Mouse (Mus musculus): ENCODE measurements at regions not wholly inside any gene's neighbourhood (a gene's known extent, or its start where the extent isn't known, plus 50 kb on each side); places are given as distances from the start of the nearest gene placed in this dataset.

GRCm38 (mm10) chr8:92540636-92541035 lies 133.5 kb upstream of the Irx6 start:
- ATAC-seq (ENCODE audit: low read depth) = no peak
- 75% methylated on average over 2 of the region's 2 CpGs for WGBS
- H3K9me3 ChIP-seq = no peaks in the 10 kb centered on the region

GRCm38 (mm10) chr8:92545347-92546059 lies 128.6 kb upstream of the Irx6 start:
- peak; percentile 93 for ATAC-seq (ENCODE audit: low read depth)
- Histone ChIP-seq H3K9me3 (no peaks in the 10 kb centered on the region), H3K4me2 (peak overlapping the region; percentile 21; the same call in 1 of the 2 replicates), H3K36me3 (no peaks in the 10 kb centered on the region), H3K9ac (no peak overlapping the region), H3K4me3 (no peak overlapping the region), H3K27me3 (0 out of 2 replicates have a peak, but pooled peaks cover 3% of the 10 kb centered on the region), H3K4me1 (replicated peaks) (peaks cover 17% of the 10 kb centered on the region), H3K27ac (replicated peaks) (peak overlapping the region; percentile 69)
- WGBS = 20% methylated on average over 17 of the region's 17 CpGs

More at GRCm38 (mm10) chr8:92540636-92541035, 133.5 kb upstream of the Irx6 start:
- Histone ChIP-seq H3K4me1 (replicated peaks) (peaks cover 6% of the 10 kb centered on the region), H3K9ac (no peak overlapping the region), H3K4me3 (no peak overlapping the region), H3K4me2 (no peak overlapping the region), H3K27me3 (0 out of 2 replicates have a peak, but pooled peaks cover 7% of the 10 kb centered on the region), H3K36me3 (no peaks in the 10 kb centered on the region), H3K27ac (replicated peaks) (no peak overlapping the region)

- no peak; the same call in 1 of the 2 replicates for ATAC-seq (ENCODE audit: low read depth)
- 42% methylated on average over 12 of the region's 12 CpGs for WGBS
- Histone ChIP-seq H3K4me3 (no peak overlapping the region), H3K27me3 (no peaks in the 10 kb centered on the region), H3K9ac (no peak overlapping the region), H3K4me1 (replicated peaks) (peaks cover 13% of the 10 kb centered on the region), H3K9me3 (no peaks in the 10 kb centered on the region), H3K36me3 (no peaks in the 10 kb centered on the region), H3K27ac (replicated peaks) (peak overlapping the region; percentile 54), H3K4me2 (no peak overlapping the region)
These were observed 118.9 kb upstream of the Irx6 start for GRCm38 (mm10) chr8:92555140-92555539.

- H3K9me3 ChIP-seq = no peaks in the 10 kb centered on the region
- H3K27me3 ChIP-seq = peaks cover 3% of the 10 kb centered on the region; the same call in 1 of the 2 replicates
- no peak overlapping the region for H3K9ac ChIP-seq
- no peak overlapping the region for H3K4me3 ChIP-seq
- H3K27ac ChIP-seq (replicated peaks) = peak overlapping the region; percentile 54
- WGBS = 50% methylated on average over 7 of the region's 7 CpGs
- no peaks in the 10 kb centered on the region for H3K36me3 ChIP-seq
- H3K4me2 ChIP-seq = no peak overlapping the region
- H3K4me1 ChIP-seq (replicated peaks) = peaks cover 13% of the 10 kb centered on the region
- ATAC-seq (ENCODE audit: low read depth) = no peak; the same call in 1 of the 2 replicates
These were observed 118.5 kb upstream of the Irx6 start for GRCm38 (mm10) chr8:92555631-92556030.

GRCm38 (mm10) chr8:92562471-92562870 lies 111.6 kb upstream of the Irx6 start:
- Histone ChIP-seq H3K9ac (no peak overlapping the region), H3K4me2 (no peak overlapping the region), H3K27me3 (peaks cover 6% of the 10 kb centered on the region; the same call in 1 of the 2 replicates), H3K4me3 (no peak overlapping the region), H3K4me1 (replicated peaks) (peaks cover 6% of the 10 kb centered on the region; the same call in 1 of the 2 replicates), H3K9me3 (no peaks in the 10 kb centered on the region), H3K27ac (replicated peaks) (no peak overlapping the region), H3K36me3 (no peaks in the 10 kb centered on the region)
- 68% methylated on average over 5 of the region's 5 CpGs for WGBS
- peak; percentile 53 for ATAC-seq (ENCODE audit: low read depth)

GRCm38 (mm10) chr8:92562962-92563361 lies 111.1 kb upstream of the Irx6 start:
- no peak overlapping the region for H3K27ac ChIP-seq (replicated peaks)
- no peak overlapping the region for H3K9ac ChIP-seq
- H3K27me3 ChIP-seq = peaks cover 6% of the 10 kb centered on the region; the same call in 1 of the 2 replicates
- 46% methylated on average over 5 of the region's 5 CpGs for WGBS
- H3K36me3 ChIP-seq = no peaks in the 10 kb centered on the region
- peak; percentile 63; the same call in 1 of the 2 replicates for ATAC-seq (ENCODE audit: low read depth)
- no peak overlapping the region for H3K4me3 ChIP-seq
- no peak overlapping the region for H3K4me2 ChIP-seq
- H3K4me1 ChIP-seq (replicated peaks) = peaks cover 6% of the 10 kb centered on the region; the same call in 1 of the 2 replicates
- H3K9me3 ChIP-seq = no peaks in the 10 kb centered on the region

GRCm38 (mm10) chr8:92569650-92570049 lies 104.4 kb upstream of the Irx6 start:
- Histone ChIP-seq H3K9ac (no peak overlapping the region), H3K4me1 (replicated peaks) (peaks cover 14% of the 10 kb centered on the region), H3K4me3 (no peak overlapping the region), H3K9me3 (no peaks in the 10 kb centered on the region), H3K36me3 (no peaks in the 10 kb centered on the region), H3K27ac (replicated peaks) (no peak overlapping the region), H3K4me2 (0 out of 2 replicates have a peak overlapping the region, but pooled peaks have one; percentile 1), H3K27me3 (no peaks in the 10 kb centered on the region)
- ATAC-seq (ENCODE audit: low read depth) = peak; percentile 85
- 31% methylated on average over 10 of the region's 10 CpGs for WGBS

- 74% methylated on average over 2 of the region's 2 CpGs for WGBS
- ATAC-seq (ENCODE audit: low read depth) = no peak
- Histone ChIP-seq H3K27me3 (no peaks in the 10 kb centered on the region), H3K27ac (replicated peaks) (no peak overlapping the region), H3K9ac (no peak overlapping the region), H3K4me1 (replicated peaks) (no peaks in the 10 kb centered on the region), H3K9me3 (no peaks in the 10 kb centered on the region), H3K4me3 (no peak overlapping the region), H3K36me3 (no peaks in the 10 kb centered on the region), H3K4me2 (no peak overlapping the region)
These were observed 94.6 kb upstream of the Irx6 start for GRCm38 (mm10) chr8:92579446-92579845.

GRCm38 (mm10) chr8:92581051-92581450 lies 93.0 kb upstream of the Irx6 start:
- no peak overlapping the region for H3K9ac ChIP-seq
- H3K4me2 ChIP-seq = no peak overlapping the region
- ATAC-seq (ENCODE audit: low read depth) = no peak
- H3K4me3 ChIP-seq = no peak overlapping the region
- H3K4me1 ChIP-seq (replicated peaks) = no peaks in the 10 kb centered on the region
- H3K27ac ChIP-seq (replicated peaks) = no peak overlapping the region
- H3K27me3 ChIP-seq = no peaks in the 10 kb centered on the region
- no peaks in the 10 kb centered on the region for H3K9me3 ChIP-seq
- WGBS = 85% methylated on average over 2 of the region's 2 CpGs
- no peaks in the 10 kb centered on the region for H3K36me3 ChIP-seq

- H3K27me3 ChIP-seq = peaks cover 3% of the 10 kb centered on the region; the same call in 1 of the 2 replicates
- ATAC-seq (ENCODE audit: low read depth) = no peak
- H3K27ac ChIP-seq (replicated peaks) = no peak overlapping the region
- H3K4me3 ChIP-seq = no peak overlapping the region
- no peak overlapping the region for H3K9ac ChIP-seq
- H3K36me3 ChIP-seq = no peaks in the 10 kb centered on the region
- no peak overlapping the region for H3K4me2 ChIP-seq
- no peaks in the 10 kb centered on the region for H3K4me1 ChIP-seq (replicated peaks)
- H3K9me3 ChIP-seq = no peaks in the 10 kb centered on the region
- 87% methylated on average over 3 of the region's 3 CpGs for WGBS
These were observed 73.3 kb upstream of the Irx6 start for GRCm38 (mm10) chr8:92600766-92601165.

- WGBS = 77% methylated on average over 7 of the region's 7 CpGs
- H3K4me2 ChIP-seq = no peak overlapping the region
- no peak overlapping the region for H3K9ac ChIP-seq
- H3K27me3 ChIP-seq = peaks cover 3% of the 10 kb centered on the region; the same call in 1 of the 2 replicates
- no peaks in the 10 kb centered on the region for H3K9me3 ChIP-seq
- no peaks in the 10 kb centered on the region for H3K36me3 ChIP-seq
- no peak overlapping the region for H3K27ac ChIP-seq (replicated peaks)
- no peaks in the 10 kb centered on the region for H3K4me1 ChIP-seq (replicated peaks)
- H3K4me3 ChIP-seq = no peak overlapping the region
- ATAC-seq (ENCODE audit: low read depth) = no peak
These were observed 71.1 kb upstream of the Irx6 start for GRCm38 (mm10) chr8:92602973-92603372.

- Histone ChIP-seq H3K4me1 (replicated peaks) (no peaks in the 10 kb centered on the region), H3K4me3 (no peak overlapping the region), H3K27me3 (no peaks in the 10 kb centered on the region), H3K9me3 (no peaks in the 10 kb centered on the region), H3K36me3 (no peaks in the 10 kb centered on the region), H3K4me2 (no peak overlapping the region), H3K9ac (no peak overlapping the region), H3K27ac (replicated peaks) (no peak overlapping the region)
- 92% methylated on average over 5 of the region's 5 CpGs for WGBS
- ATAC-seq (ENCODE audit: low read depth) = no peak
These were observed 68.5 kb upstream of the Irx6 start for GRCm38 (mm10) chr8:92605631-92606030.
